Mouse (Mus musculus) embryo, embryonic 10 days (tissue): ENCODE measurements at regions not wholly inside any gene's neighbourhood (a gene's known extent, or its start where the extent isn't known, plus 50 kb on each side); places are given as distances from the start of the nearest gene placed in this dataset.

Experiments
- DNase-seq: peaks from one replicate; pipeline ENCODE4 v3.0.0-alpha.2; 2015; ENCODE audit warnings: low spot score

DNA sequence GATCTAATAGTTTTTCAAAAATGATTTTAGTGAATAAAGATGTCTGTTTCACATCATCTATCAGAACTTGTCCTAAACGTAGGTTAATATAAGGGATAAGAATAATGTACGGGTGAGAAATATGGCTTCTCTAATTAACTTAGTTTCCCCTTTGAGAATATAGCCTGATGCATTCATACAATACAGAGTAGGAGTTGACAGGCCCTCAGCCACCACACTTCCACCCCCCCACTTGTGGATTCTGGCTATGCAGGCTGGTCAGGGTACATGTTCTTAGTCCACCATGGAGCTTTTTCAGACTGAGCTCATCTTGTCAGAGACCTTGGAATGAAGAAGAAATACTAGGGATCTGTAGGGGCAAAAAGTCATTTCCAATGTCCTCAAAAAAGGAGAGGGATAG is 80.1 kb downstream of the Anxa1 start:
- DNase-seq: no peak

DNA sequence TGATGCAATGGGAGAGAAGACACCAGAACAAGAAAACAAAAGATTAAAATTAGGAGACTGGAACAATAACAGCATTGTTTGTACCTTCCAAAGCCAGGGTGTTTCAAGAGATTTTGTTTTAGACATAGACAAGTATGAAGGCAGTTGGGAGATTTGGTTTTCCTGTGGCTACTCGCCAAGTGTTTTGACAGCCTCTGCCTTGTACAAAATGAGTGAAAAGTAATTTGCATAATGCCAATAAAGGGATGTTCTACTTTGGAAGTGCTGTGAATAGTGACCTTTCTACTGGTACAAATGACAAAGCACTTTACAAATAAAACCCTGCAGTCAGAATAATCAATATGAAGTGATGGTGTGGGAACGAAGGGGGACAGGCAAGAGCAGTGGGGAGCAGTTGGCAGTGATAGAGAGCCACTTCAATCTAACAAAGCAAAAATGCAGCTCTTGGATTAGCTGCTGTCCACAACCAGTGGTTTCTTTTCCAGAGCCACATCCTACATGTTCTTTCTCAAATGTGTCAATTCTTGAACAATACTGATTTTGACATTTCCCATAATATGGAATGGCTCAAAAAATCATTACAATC is 90.6 kb downstream of the Anxa1 start:
- no peak for DNase-seq

DNA sequence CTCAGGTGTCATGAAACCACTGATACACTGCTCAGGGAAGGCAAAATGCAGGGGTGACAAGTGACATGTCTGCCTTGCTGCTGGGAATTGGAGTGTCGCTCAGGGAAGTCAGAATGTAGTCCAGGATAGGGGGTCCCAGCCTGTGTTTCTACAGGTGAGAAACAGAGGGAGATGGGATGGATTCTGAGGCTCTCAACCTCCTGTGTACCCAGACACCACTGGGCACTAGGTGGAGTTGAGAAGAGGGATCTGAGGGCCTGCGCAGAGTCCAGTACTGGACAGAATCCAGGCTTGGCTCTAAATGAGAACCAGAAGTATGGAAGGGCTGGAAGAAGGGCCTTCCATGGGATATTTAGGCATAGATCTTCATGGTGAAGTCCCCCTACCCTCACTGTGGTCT is 92.3 kb downstream of the Anxa1 start:
- DNase-seq: no peak

- no peak for DNase-seq
Measured at GRCm38 (mm10) chr19:20285188-20285587, 105.6 kb downstream of the Anxa1 start.

DNA sequence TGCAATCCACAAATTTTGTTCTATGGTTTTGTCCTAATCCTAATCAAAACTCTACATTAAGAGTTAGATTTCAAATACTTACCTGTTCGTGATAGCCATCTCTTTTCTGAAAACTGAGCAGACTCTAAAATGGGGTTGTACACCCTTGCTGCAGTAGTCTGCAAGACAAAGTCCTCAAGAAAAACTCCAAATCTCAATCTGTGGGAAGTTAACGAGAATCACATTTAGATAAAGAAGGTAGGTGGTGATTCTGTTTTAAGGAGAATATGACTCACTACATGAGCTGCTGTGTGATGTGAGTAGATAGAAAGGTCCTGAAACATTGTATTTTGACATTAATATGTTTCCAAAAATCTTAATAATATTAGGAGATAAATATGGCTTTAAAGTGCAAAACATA is 107.6 kb downstream of the Anxa1 start:
- DNase-seq: no peak

DNA sequence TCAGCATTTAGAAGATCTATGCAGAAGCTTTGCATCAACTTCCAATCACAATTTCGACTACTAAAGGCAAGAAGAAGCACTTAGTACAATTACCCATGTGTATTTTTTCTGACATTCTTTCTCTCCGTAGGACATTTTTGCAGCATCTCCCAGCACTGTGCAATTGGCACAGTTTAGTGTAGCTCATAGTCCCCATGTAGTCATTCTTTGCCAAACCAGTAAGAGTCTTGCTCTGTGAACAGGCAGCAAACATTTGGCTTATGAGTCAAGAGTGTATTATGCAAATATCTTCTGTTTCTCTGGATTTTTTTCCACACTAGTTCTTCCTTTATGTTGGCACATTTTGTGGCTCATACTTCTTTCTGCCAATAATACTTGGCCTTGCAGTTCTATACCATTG is 129.2 kb downstream of the Anxa1 start:
- no peak for DNase-seq

GRCm38 (mm10) chr19:20252151-20252550 is 138.6 kb downstream of the Anxa1 start:
- DNase-seq: no peak

- DNase-seq: no peak
Measured at GRCm38 (mm10) chr19:20243817-20244216, 146.9 kb downstream of the Anxa1 start.

DNA sequence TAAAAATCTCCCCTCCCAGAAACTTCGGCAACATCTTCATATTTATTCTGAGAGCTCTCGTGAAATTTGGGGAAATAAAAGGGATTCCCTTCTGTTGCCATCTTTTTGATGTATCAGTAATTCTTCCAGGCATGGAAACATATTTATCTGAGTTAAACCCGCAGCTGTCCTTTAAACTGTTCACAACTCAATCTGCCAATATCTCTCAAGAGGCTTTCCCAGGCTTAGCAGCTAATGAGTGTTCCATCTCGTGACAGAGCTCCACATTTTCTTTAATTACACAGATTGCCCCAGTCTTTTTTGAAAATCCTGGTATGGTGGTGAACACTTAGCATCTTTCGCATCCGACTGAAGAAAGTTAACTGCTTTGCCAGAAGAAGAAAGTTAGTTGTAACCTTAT is 149.5 kb downstream of the Anxa1 start:
- no peak for DNase-seq

DNA sequence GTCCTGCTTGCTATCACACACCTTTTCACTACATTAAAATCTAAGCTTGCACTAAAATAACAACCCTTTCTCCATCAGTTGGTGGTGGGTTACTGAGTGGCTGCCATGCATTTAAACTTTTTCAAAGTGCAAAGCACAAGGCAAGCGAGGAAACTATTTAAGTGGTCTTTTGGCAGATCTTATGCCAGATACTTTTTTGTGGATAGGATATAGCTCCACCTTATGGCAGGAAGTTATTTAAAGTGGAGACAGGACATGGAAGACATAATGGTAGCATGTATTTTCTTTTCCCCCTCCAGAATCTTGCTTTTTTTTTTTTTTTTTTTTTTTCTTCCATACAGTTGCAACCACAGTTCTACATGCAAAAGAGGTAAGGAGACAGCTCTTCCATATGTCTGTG is 150.3 kb downstream of the Anxa1 start:
- DNase-seq: peak; percentile 5

DNA sequence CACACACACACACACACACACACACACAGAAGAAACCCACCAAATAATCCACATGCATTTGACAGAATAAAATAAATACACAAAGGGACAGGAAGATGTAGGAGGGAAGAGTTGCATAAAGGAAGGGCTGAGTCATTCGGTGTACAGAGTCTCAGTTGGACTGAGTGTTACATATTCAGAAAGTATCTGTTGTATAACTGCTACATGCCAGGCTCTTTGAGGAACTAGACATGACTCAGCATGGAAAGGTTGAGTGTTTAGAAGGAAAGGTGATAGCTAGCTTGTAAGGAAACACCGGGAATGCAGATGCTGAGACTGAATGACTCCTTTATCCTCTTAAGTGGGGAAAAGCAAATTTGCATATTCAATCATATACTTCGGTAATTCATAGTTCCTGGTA is 151.3 kb downstream of the Anxa1 start:
- no peak for DNase-seq

DNA sequence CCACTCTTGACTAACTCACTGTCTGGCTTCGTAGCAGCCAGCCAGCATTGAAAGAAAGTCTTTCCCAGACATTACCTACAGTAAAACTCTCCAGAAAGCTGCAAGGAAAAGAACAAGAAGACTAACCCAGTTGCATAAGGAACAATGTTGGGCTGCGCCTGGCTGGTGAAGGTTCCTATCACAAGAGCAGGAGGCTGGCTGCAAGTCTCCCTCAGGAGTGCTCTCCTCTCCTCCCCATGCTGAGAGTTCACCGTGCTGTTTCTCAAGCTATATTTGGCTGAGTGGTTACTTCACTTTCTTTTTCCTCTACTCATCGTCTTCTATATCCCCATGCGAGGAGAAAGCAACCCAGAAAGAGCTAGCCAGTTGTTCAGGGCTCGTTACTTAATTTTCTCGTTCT is 164.0 kb downstream of the Anxa1 start:
- DNase-seq: no peak

DNA sequence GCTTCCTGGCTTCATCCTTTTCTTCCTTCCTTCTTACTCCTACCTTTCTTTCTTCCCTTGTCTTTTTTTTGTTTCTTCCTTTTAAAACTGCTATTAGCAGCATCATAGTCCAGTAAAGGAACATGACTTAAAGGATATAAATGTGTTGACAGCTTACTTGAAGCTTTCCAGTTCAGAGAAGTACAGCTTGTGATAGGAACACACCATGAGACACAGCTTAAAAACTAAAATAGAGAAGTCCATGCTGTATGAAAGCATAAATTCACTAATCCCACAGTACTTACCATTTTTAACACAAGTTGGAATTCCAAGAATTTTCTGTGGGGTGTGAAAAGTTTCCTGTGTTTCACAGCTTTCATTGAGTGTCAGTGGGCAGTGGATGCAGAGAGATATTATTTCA is 173.4 kb downstream of the Anxa1 start:
- DNase-seq: no peak

- DNase-seq: no peak
Measured at GRCm38 (mm10) chr19:20194511-20194910, 196.2 kb downstream of the Anxa1 start.

- DNase-seq: no peak
Measured at GRCm38 (mm10) chr19:20181854-20182253, 208.9 kb downstream of the Anxa1 start.

DNA sequence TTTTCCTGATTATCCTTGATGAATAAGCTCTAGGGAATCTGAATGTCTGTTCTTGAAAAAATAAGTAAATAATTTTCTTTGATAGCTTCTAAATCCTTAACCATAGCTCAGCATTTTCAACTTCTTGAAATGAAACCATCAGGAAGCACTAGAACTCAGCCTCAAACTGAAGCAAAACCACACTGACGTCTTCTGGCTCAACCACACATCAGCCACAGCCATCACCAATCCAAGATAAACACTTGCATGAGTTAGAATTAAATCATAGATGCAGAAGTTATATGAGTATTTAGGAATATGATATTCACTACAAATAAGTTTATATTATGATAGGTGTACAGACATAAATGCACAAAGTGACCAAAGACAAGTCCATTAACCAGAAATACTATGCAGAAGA is 229.2 kb downstream of the Anxa1 start:
- DNase-seq: no peak

DNA sequence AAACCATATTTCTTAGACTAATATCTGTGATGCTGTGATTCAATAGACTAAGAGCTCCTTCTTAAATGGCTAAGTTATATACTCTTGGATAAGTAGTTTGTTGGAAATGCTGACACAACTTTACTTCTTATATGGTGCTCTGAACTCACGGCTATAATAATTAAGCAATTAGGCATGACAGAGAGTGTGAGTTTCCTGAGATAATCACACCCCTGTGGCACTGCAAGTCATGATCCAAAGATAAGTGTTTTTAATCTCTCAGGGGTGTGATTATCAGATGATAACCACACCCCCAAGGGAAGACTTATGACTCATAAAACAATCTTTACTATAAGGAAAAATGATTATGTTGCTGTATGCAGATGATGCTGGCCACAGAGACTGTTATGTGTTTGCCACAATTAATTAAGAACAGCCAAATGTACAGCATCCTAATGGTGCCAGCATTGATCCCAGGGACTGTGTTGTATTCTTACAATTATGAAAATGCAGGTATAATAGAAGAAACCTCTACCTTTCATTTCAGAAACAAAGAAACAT is 234.3 kb downstream of the Anxa1 start:
- DNase-seq: no peak

- DNase-seq: no peak
Measured at GRCm38 (mm10) chr19:20139506-20139905, 251.2 kb downstream of the Anxa1 start.

- DNase-seq: no peak
Measured at GRCm38 (mm10) chr19:20123546-20124195, 267.1 kb downstream of the Anxa1 start.

- peak; percentile 48 for DNase-seq
Measured at GRCm38 (mm10) chr19:20122475-20122874, 268.3 kb downstream of the Anxa1 start.

- DNase-seq: no peak
Measured at GRCm38 (mm10) chr19:20114237-20114636, 276.5 kb downstream of the Anxa1 start.
